Mouse (Mus musculus) limb, embryonic 14.5 days (tissue): ENCODE measurements around the gene Hist1h2ba. TPM values are rescaled to one million over a fixed set of nuclear protein-coding genes. Genes with fewer than 3 reads are reported as not detected.

Experiments
- ATAC-seq: fragments of 200-750 bp; cut with Nextera tagmentation; 2 replicates; pipeline ENCODE4 v1.8.0; 2017; ENCODE audit warnings: low read depth, moderate number of reproducible peaks, moderate TSS enrichment; ENCODE audit not compliant: low FRiP score
- DNase-seq: peaks from one replicate; pipeline ENCODE4 v3.0.0-alpha.2; 2015; ENCODE audit warnings: low spot score
- H3K27ac ChIP-seq: fragments of 300-500 bp; sonication (generic); replicated peaks from 2 replicates; pipeline ENCODE4 v1.5.1; 2014; ENCODE audit warnings: low read depth, mild to moderate bottlenecking, low read length, moderate library complexity, mixed read lengths
- H3K27me3 ChIP-seq: fragments of 300-500 bp; sonication (generic); 2 replicates; pipeline ENCODE4 v1.6.1; 2014; ENCODE audit warnings: low read length, mixed read lengths; ENCODE audit not compliant: control insufficient read depth, insufficient read depth
- H3K36me3 ChIP-seq: fragments of 300-500 bp; sonication (generic); 2 replicates; pipeline ENCODE4 v1.6.1; 2014; ENCODE audit warnings: mild to moderate bottlenecking, low read length, moderate library complexity, mixed read lengths; ENCODE audit not compliant: control insufficient read depth, insufficient read depth
- H3K4me1 ChIP-seq: fragments of 300-500 bp; sonication (generic); 2 replicates; pipeline ENCODE4 v1.6.1; 2014; ENCODE audit warnings: antibody characterized with exemption, low read length, mixed read lengths; ENCODE audit not compliant: control insufficient read depth, insufficient read depth
- H3K4me2 ChIP-seq: fragments of 300-500 bp; sonication (generic); replicated peaks from 2 replicates; pipeline ENCODE4 v1.6.1; 2014; ENCODE audit warnings: low read depth, mild to moderate bottlenecking, low read length, moderate library complexity; ENCODE audit not compliant: severe bottlenecking
- H3K4me3 ChIP-seq: fragments of 300-500 bp; sonication (generic); replicated peaks from 2 replicates; pipeline ENCODE4 v1.5.1; 2014; ENCODE audit warnings: low read length
- H3K9ac ChIP-seq: fragments of 300-500 bp; sonication (generic); 2 replicates; pipeline ENCODE4 v1.6.1; 2014; ENCODE audit warnings: mild to moderate bottlenecking, low read depth, low read length, moderate library complexity; ENCODE audit not compliant: severe bottlenecking
- H3K9me3 ChIP-seq: fragments of 300-500 bp; sonication (generic); 2 replicates; pipeline ENCODE4 v1.6.1; 2016; ENCODE audit warnings: low read length; ENCODE audit not compliant: control insufficient read depth
- POLR2A ChIP-seq: fragments of 200-500 bp; IDR thresholded peaks from 2 replicates; pipeline ENCODE4 v1.8.0; 2012; ENCODE audit warnings: inconsistent platforms, mild to moderate bottlenecking, moderate library complexity, borderline replicate concordance; ENCODE audit not compliant: insufficient read depth, insufficient read length; ENCODE audit errors: extremely low read depth
- WGBS: fragments of 180-500 bp; shearing (Covaris S2); extraction: QIAGEN DNeasy Blood & Tissue Kit; methylation state at CpG from one replicate; pipeline ENCODE4 v1.1.7; 2014; 5-methylcytosine and 5-hydroxymethylcytosine counted together
- polyA plus RNA-seq, 2 experiments: library from polyadenylated mRNA; depleted of rRNA in 1 of 2; stranded (reverse) in 1 of 2; unstranded in 1 of 2; fragments of >200 nt; fragmentation: Nextera tagmentation in 1 of 2; extraction: Ambion mirVana in 1 of 2; gene quantifications; 2 replicates each; pipeline versions ENCODE4 v1.2.1 to v1.2.3; 2012 to 2014

Hist1h2ba gene
- polyA plus RNA-seq, 2 experiments, result not detected

GRCm38 (mm10) chr13:23938699-23939098 is 4.7 kb upstream of the Hist1h2ba start:
- no peak overlapping the region for H3K4me2 ChIP-seq
- no peaks in the 10 kb centered on the region for H3K36me3 ChIP-seq
- no peaks in the 10 kb centered on the region for H3K9me3 ChIP-seq
- no peaks in the 10 kb centered on the region for H3K4me1 ChIP-seq
- H3K9ac ChIP-seq, result no peak overlapping the region
- H3K4me3 ChIP-seq, result no peak overlapping the region
- 96% methylated on average over 1 of the region's 1 CpGs for WGBS
- ATAC-seq (no peak), DNase-seq (no peak)
- TF ChIP-seq POLR2A, result no peak
- H3K27ac ChIP-seq, result no peak overlapping the region
- no peaks in the 10 kb centered on the region for H3K27me3 ChIP-seq

- no peaks in the 10 kb centered on the region for H3K36me3 ChIP-seq
- no peak within 1 kb of the TSS for H3K9ac ChIP-seq
- no peak within 1 kb of the TSS for H3K4me3 ChIP-seq
- no peak for ATAC-seq
- no peak within 1 kb of the TSS for H3K4me2 ChIP-seq
- H3K27me3 ChIP-seq, result no peaks in the 10 kb centered on the region
- no peak within 1 kb of the TSS for H3K27ac ChIP-seq
- H3K4me1 ChIP-seq, result peaks cover 5% of the 10 kb centered on the region
- no peak for TF ChIP-seq POLR2A
- no peak for DNase-seq
- WGBS, result 94% methylated on average over 10 of the region's 10 CpGs
- H3K9me3 ChIP-seq, result no peaks in the 10 kb centered on the region
These were observed 210 bp upstream of the Hist1h2ba start, which contains the start of gene Hist1h2aa for GRCm38 (mm10) chr13:23934211-23934520. Gene Hist1h2aa, plus strand, starts transcription at chr13:23934462.

GRCm38 (mm10) chr13:23930904-23931303 is 3.1 kb downstream of the Hist1h2ba start:
- TF ChIP-seq POLR2A, result no peak
- Histone ChIP-seq H3K4me1 (peaks cover 5% of the 10 kb centered on the region), H3K4me2 (no peak overlapping the region), H3K9ac (no peak overlapping the region), H3K4me3 (no peak overlapping the region), H3K27me3 (no peaks in the 10 kb centered on the region), H3K27ac (no peak overlapping the region), H3K36me3 (no peaks in the 10 kb centered on the region), H3K9me3 (no peaks in the 10 kb centered on the region)
- ATAC-seq (no peak), DNase-seq (no peak)
- 25% methylated on average over 11 of the region's 11 CpGs for WGBS

DNA sequence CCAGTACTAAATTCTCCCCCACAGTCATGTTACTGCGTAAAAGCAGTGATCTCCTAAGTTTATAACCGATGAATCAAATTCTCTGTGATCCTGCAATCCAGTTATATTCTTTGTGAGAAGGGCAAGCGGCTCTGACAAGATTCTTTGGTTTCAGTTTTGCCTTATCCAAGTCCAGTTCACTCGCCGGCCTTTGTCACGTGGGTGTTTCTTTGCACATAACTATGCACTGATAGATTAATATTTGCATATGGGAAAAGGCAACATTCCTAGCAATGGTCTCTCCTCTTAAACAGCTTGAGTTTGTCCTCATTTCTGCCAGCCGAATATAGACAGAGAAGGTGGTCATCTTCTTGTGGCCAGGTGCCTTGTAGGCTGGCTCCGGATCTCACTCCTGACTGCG is 3.5 kb downstream of the Hist1h2ba start:
- no peak overlapping the region for H3K4me2 ChIP-seq
- no peaks in the 10 kb centered on the region for H3K9me3 ChIP-seq
- H3K4me3 ChIP-seq, result no peak overlapping the region
- ATAC-seq, result no peak
- no peak overlapping the region for H3K27ac ChIP-seq
- WGBS, result 82% methylated on average over 9 of the region's 9 CpGs
- H3K4me1 ChIP-seq, result peaks cover 5% of the 10 kb centered on the region
- no peak for DNase-seq
- H3K9ac ChIP-seq, result no peak overlapping the region
- H3K27me3 ChIP-seq, result no peaks in the 10 kb centered on the region
- H3K36me3 ChIP-seq, result no peaks in the 10 kb centered on the region
- no peak for TF ChIP-seq POLR2A

GRCm38 (mm10) chr13:23928637-23929036 is 5.3 kb downstream of the Hist1h2ba start:
- TF ChIP-seq POLR2A, result no peak
- Histone ChIP-seq H3K4me3 (no peak overlapping the region), H3K36me3 (no peaks in the 10 kb centered on the region), H3K9me3 (no peaks in the 10 kb centered on the region), H3K4me1 (peaks cover 5% of the 10 kb centered on the region), H3K27ac (no peak overlapping the region), H3K9ac (no peak overlapping the region), H3K4me2 (no peak overlapping the region), H3K27me3 (no peaks in the 10 kb centered on the region)
- no peak for DNase-seq
- WGBS, result 67% methylated on average over 3 of the region's 3 CpGs
- ATAC-seq, result no peak

DNA sequence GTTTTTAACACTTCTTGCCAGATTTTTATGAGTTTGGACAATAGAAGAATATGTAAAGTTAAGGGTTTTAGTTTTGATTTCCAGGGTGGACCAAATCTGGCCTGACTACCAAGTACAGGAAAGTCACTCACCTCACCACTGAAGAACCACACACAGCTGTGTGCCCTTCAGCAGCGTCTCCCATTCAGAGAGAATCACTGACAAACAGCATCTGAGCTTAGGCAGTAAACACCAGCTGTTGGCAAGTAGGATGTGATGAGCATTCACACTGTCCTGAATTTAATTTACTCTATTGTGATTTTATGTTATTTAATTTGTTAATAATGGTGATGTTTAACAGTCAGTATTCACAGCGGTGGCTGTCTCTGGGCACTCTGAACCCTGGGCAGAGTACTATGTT is 8.2 kb downstream of the Hist1h2ba start:
- H3K36me3 ChIP-seq, result no peaks in the 10 kb centered on the region
- 71% methylated on average over 2 of the region's 2 CpGs for WGBS
- no peak for TF ChIP-seq POLR2A
- H3K4me3 ChIP-seq, result no peak overlapping the region
- no peak for DNase-seq
- H3K27me3 ChIP-seq, result no peaks in the 10 kb centered on the region
- H3K9me3 ChIP-seq, result no peaks in the 10 kb centered on the region
- H3K4me2 ChIP-seq, result no peak overlapping the region
- no peak overlapping the region for H3K9ac ChIP-seq
- ATAC-seq, result no peak
- no peak overlapping the region for H3K27ac ChIP-seq
- no peaks in the 10 kb centered on the region for H3K4me1 ChIP-seq
